ENCODE assay signal across 16 mouse cellular contexts in the genomic region with DNA sequence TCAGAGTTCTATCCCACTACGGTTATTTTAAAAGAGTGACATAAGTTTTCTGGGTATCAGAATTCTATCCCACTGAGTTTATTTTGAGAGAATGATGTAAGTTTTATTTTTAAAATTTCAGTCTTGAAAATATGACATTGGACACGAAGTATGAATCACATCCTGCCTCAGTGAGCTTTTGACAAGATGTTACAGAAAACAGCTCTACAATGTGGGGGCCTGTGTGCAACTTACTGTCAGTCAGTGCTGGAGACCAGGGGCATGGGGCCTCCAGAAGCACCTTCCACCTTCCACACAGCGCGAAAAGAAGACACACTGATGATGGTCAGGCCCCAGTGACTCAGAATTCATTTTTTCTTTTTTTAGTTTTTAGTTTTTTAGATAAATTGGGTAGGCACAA. TPM values are rescaled to one million over a fixed set of nuclear protein-coding genes. Genes with fewer than 3 reads are reported as not detected.
DNase-seq lines count a peak whose midpoint lies in the region; ATAC-seq and TF ChIP-seq lines count a peak whose summit lies in the region.
"Had no signal": no experiment of that assay in that cellular context is flagged by ENCODE, and none has a peak within 500 bp of the region (broad histone marks: within the 10 kb centered on the region; RNA-seq: fewer than 3 reads in every experiment).

No protein-coding gene starts in this region.

- H3K9ac ChIP-seq in heart, embryonic 16.5 days (ENCODE audit: low read length): no peak overlapping the region
- H3K9ac ChIP-seq: hindbrain, embryonic 12.5 days; limb, embryonic 13.5 days; liver, postnatal 0 days had no signal

- no peak overlapping the region for H3K4me3 ChIP-seq in heart, embryonic 16.5 days (ENCODE audit: low read length)
- H3K4me3 ChIP-seq in thymus, adult 2 months (ENCODE audit: control insufficient read depth, insufficient read depth, low read length): no peak overlapping the region
- no peak overlapping the region for H3K4me3 ChIP-seq in bone marrow macrophage, adult 2 months (ENCODE audit: insufficient read depth, low read length)
- H3K4me3 ChIP-seq: hindbrain, embryonic 12.5 days; limb, embryonic 13.5 days had no signal

- H3K27ac ChIP-seq in heart, embryonic 16.5 days (ENCODE audit: low read length): peak overlapping the region; percentile 74
- peak overlapping the region; percentile 58 for H3K27ac ChIP-seq in thymus, adult 2 months (ENCODE audit: control insufficient read depth, insufficient read depth, low read length)
- H3K27ac ChIP-seq in bone marrow macrophage, adult 2 months (ENCODE audit: insufficient read depth, low read depth, low read length): peak overlapping the region; percentile 39
- H3K27ac ChIP-seq: hindbrain, embryonic 12.5 days; limb, embryonic 13.5 days had no signal

- WGBS in heart, embryonic 16.5 days: 43% methylated on average over 4 of the region's 4 CpGs
- WGBS in thymus, adult 2 months: 69% methylated on average over 4 of the region's 4 CpGs

- peaks cover 16% of the 10 kb centered on the region for H3K4me1 ChIP-seq in heart, embryonic 16.5 days (ENCODE audit: control insufficient read depth, insufficient read depth, low read length)
- H3K4me1 ChIP-seq in thymus, adult 2 months (replicated peaks; ENCODE audit: control insufficient read depth, insufficient read depth, low read length): peaks cover 66% of the 10 kb centered on the region
- H3K4me1 ChIP-seq in bone marrow macrophage, adult 2 months (ENCODE audit: control insufficient read depth, insufficient read depth, low read length): peaks cover 47% of the 10 kb centered on the region

- no peak for ATAC-seq in heart, embryonic 16.5 days (replicated peaks; ENCODE audit: extremely low read depth, insufficient read depth, low FRiP score)
- ATAC-seq: liver, postnatal 0 days had no signal

- no peak for TF ChIP-seq POLR2A in thymus, adult 2 months (IDR thresholded peaks at IDR 0.05; ENCODE audit: control insufficient read depth, extremely low read depth, insufficient read depth, low read length, poor library complexity)
- TF ChIP-seq POLR2A in bone marrow macrophage, adult 2 months (IDR thresholded peaks at IDR 0.05; ENCODE audit: borderline replicate concordance, low read depth, low read length): no peak

- H3K36me3 ChIP-seq in heart, embryonic 16.5 days (ENCODE audit: control insufficient read depth, insufficient read depth): no peaks in the 10 kb centered on the region
- H3K36me3 ChIP-seq in thymus, adult 2 months (ENCODE audit: control insufficient read depth, insufficient read depth, low read length): no peaks in the 10 kb centered on the region
- H3K36me3 ChIP-seq: hindbrain, embryonic 12.5 days; limb, embryonic 13.5 days had no signal

- no peak for TF ChIP-seq CTCF in thymus, adult 2 months (IDR thresholded peaks at IDR 0.05; ENCODE audit: borderline replicate concordance, control insufficient read depth, extremely low read depth, insufficient read depth, low read length, poor library complexity)
- no peak for TF ChIP-seq CTCF in bone marrow macrophage, adult 2 months (IDR thresholded peaks at IDR 0.05; ENCODE audit: low read depth, low read length)

- H3K4me2 ChIP-seq in heart, embryonic 16.5 days (ENCODE audit: low read depth, low read length): no peak overlapping the region
- H3K4me2 ChIP-seq: hindbrain, embryonic 12.5 days; limb, embryonic 13.5 days had no signal

- H3K27me3 ChIP-seq in heart, embryonic 16.5 days (ENCODE audit: control insufficient read depth, insufficient read depth, low read length): no peaks in the 10 kb centered on the region
- no peaks in the 10 kb centered on the region for H3K27me3 ChIP-seq in thymus, adult 2 months (ENCODE audit: control insufficient read depth, insufficient read depth, low read length)
- H3K27me3 ChIP-seq: hindbrain, embryonic 12.5 days; limb, embryonic 13.5 days had no signal

- no peak for DNase-seq in heart, postnatal 4 days
- DNase-seq in thymus, adult 2 months: no peak
- no peak for DNase-seq in thymus, postnatal 0 days (ENCODE audit: low spot score)
- DNase-seq in naive thymus-derived CD4-positive, alpha-beta T cell, adult 2 months (ENCODE audit: low read depth): peak; percentile 56
- DNase-seq in lung, adult 18-20 months: no peak
- no peak for DNase-seq in gastrocnemius, postnatal 4 days (ENCODE audit: low spot score in 2 of 2)
- DNase-seq: gastrocnemius, postnatal 14 days; kidney, adult 9 months; liver, postnatal 0 days had no signal

- H3K9me3 ChIP-seq in heart, embryonic 16.5 days (replicated peaks; ENCODE audit: control insufficient read depth, low read length): no peaks in the 10 kb centered on the region
- H3K9me3 ChIP-seq: hindbrain, embryonic 12.5 days; limb, embryonic 13.5 days had no signal

RNA-seq across cellular contexts. Expression of a gene that starts 42.8 kb away (rescaled TPM):
- 1.6 and 3.0 TPM in 2 replicates for polyA plus RNA-seq in heart, embryonic 16.5 days (2015; fragmentation: Nextera tagmentation; extraction: Ambion mirVana)
- total RNA-seq in heart, postnatal 4 days (2021): under 1 TPM; 0.34 to 0.95 TPM
- 250 and 282 TPM in 2 replicates for polyA plus RNA-seq in thymus, adult 2 months (2012; rRNA removed)
- 116 and 132 TPM in 2 replicates for polyA plus RNA-seq in thymus, postnatal 0 days (2015; fragmentation: Nextera tagmentation; extraction: Ambion mirVana)
- polyA plus RNA-seq in bone marrow macrophage, adult 2 months (2012; ENCODE audit: insufficient read depth, insufficient read length, missing spikeins): not detected in 2 replicates
- total RNA-seq in gastrocnemius, postnatal 4 days (2021): under 1 TPM; 0.26 to 0.29 TPM
- total RNA-seq: gastrocnemius, postnatal 14 days; MEL had no signal

RNA-seq across cellular contexts. Expression of a gene that starts 48.2 kb away (rescaled TPM):
- 0.91 and 4.3 TPM in 2 replicates for polyA plus RNA-seq in heart, embryonic 16.5 days (2015; fragmentation: Nextera tagmentation; extraction: Ambion mirVana)
- under 1 TPM in 1 of 2 experiments, not detected in 1; 0.17 TPM for total RNA-seq in heart, postnatal 4 days (2021)
- polyA plus RNA-seq in thymus, adult 2 months (2012; rRNA removed): 317 and 321 TPM in 2 replicates
- 141 and 145 TPM in 2 replicates for polyA plus RNA-seq in thymus, postnatal 0 days (2015; fragmentation: Nextera tagmentation; extraction: Ambion mirVana)
- polyA plus RNA-seq in bone marrow macrophage, adult 2 months (2012; ENCODE audit: insufficient read depth, insufficient read length, missing spikeins): not detected in 2 replicates
- under 1 TPM; 0.21 to 0.32 TPM for total RNA-seq in gastrocnemius, postnatal 4 days (2021)
- total RNA-seq: gastrocnemius, postnatal 14 days; MEL had no signal
- polyA plus RNA-seq: brain, embryonic 14.5 days; hindbrain, embryonic 12.5 days; limb, embryonic 13.5 days; testis, adult 2 months had no signal

RNA-seq across cellular contexts. Expression of a gene that starts 57.9 kb away (rescaled TPM):
- polyA plus RNA-seq in heart, embryonic 16.5 days (2015; fragmentation: Nextera tagmentation; extraction: Ambion mirVana): 0.42 and 0.92 TPM in 2 replicates
- total RNA-seq in heart, postnatal 4 days (2021): 1 to 10 TPM; 2.1 to 2.3 TPM
- 26.1 and 29.7 TPM in 2 replicates for polyA plus RNA-seq in thymus, adult 2 months (2012; rRNA removed)
- 2.4 and 3.3 TPM in 2 replicates for polyA plus RNA-seq in thymus, postnatal 0 days (2015; fragmentation: Nextera tagmentation; extraction: Ambion mirVana)
- 93.7 and 94.6 TPM in 2 replicates for polyA plus RNA-seq in bone marrow macrophage, adult 2 months (2012; ENCODE audit: insufficient read depth, insufficient read length, missing spikeins)
- total RNA-seq in gastrocnemius, postnatal 4 days (2021): 1 to 10 TPM; 1.5 TPM
- total RNA-seq: MEL had no signal

Comparison
In these comparisons a context has a peak if more than half of its experiments do, and no peak if none do; other contexts are left out.
1. RNA of a gene that starts 42.8 kb away (polyA plus RNA-seq): 250 to 282 TPM in thymus, adult 2 months and 116 to 132 TPM in thymus, postnatal 0 days; 1.6 to 3.0 TPM in heart, embryonic 16.5 days and not detected in bone marrow macrophage, adult 2 months; every median in the first group is over 10 times any median in the second.
2. RNA of a gene that starts 48.2 kb away (polyA plus RNA-seq): 317 to 321 TPM in thymus, adult 2 months and 141 to 145 TPM in thymus, postnatal 0 days; 0.91 to 4.3 TPM in heart, embryonic 16.5 days and not detected in bone marrow macrophage, adult 2 months; every median in the first group is over 10 times any median in the second.
3. Peak in every context shown above with its lines, with median percentiles within 50 percentile points of each other: H3K27ac ChIP-seq.